Mouse (Mus musculus): Measurements from ENCODE around the gene Osm. TPM values are rescaled to one million over a fixed set of nuclear protein-coding genes. Genes with fewer than 3 reads are reported as not detected.

Gene Osm
- polyA plus RNA-seq, 1 experiment from 2014 or later, result not detected

DNA sequence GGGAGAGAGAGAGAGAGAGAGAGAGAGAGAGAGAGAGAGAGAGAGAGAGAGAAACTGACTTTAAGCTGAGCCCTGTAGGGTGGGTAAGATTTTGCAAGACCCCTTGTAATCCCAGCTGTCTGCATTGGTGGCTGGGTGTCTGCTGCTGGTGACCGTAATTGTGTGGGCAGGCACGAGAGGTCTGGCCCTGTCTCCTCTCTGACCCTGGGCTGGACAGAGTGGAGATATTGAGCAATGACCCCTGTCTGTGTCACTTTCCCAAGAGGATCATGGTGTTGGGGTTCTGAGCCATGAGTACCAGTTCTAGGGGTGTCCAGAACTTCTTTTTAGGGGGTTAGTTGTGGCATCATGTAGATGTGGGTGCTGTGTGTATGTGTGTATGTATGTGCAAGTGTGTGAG lies 12.0 kb upstream of the Osm start:
- H3K9ac ChIP-seq, result peak overlapping the region; percentile 19; the same call in 1 of the 2 replicates
- H3K9me3 ChIP-seq, result no peaks in the 10 kb centered on the region
- no peak for ATAC-seq (ENCODE audit: extremely low read depth, insufficient number of reproducible peaks, low FRiP score, low TSS enrichment)
- H3K36me3 ChIP-seq, result no peaks in the 10 kb centered on the region
- H3K27me3 ChIP-seq (replicated peaks), result peaks cover 19% of the 10 kb centered on the region
- H3K4me2 ChIP-seq, result peak overlapping the region; percentile 42; the same call in 1 of the 2 replicates
- 50% methylated on average over 2 of the region's 2 CpGs for WGBS
- H3K27ac ChIP-seq (replicated peaks), result no peak overlapping the region; the same call in 1 of the 2 replicates
- peaks cover 13% of the 10 kb centered on the region for H3K4me1 ChIP-seq
- peak overlapping the region; percentile 16; the same call in 1 of the 2 replicates for H3K4me3 ChIP-seq

DNA sequence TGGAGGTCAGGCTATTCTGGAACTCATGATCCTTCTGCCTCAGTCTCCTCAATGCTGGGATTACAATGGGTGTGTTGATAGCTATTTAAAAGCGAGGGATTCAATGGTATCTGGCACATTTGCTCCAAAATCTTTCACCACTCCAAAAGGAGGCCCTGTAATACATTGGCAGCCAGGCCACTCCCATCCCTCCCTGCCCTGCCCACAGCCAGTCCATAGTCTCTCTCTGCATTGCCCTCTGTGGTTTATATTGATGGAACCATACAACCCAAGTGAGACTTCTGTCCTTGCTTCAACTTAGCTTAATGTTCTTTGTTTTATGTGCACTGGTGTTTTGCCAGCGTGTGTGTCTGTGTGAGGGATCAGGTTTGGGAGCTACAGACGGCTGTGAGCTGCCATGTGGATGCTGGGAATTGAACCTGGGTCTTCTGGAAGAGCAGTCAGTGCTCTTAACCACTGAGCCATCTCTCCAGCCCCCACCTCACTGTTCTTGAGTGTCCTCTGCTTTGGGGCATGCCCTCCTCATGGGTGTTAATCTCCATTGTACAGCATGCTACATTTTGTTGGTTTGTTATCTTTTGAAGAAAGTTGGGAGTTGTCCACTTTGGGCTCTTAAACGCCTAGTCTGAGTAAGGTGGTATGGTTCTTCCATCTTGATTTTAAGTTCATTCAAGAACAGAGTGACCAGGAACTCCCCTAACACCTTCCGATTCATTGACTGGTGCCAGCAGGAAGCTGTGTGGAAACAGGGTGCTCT lies 9.5 kb upstream of the Osm start:
- ATAC-seq (ENCODE audit: extremely low read depth, insufficient number of reproducible peaks, low FRiP score, low TSS enrichment), result no peak
- 67% methylated on average over 5 of the region's 5 CpGs for WGBS
- H3K27me3 ChIP-seq (replicated peaks), result 0 out of 2 replicates have a peak, but pooled peaks cover 10% of the 10 kb centered on the region
- H3K4me1 ChIP-seq, result peaks cover 10% of the 10 kb centered on the region
- peak overlapping the region; percentile 7; the same call in 1 of the 2 replicates for H3K4me2 ChIP-seq
- H3K27ac ChIP-seq (replicated peaks), result no peak overlapping the region
- no peak overlapping the region for H3K4me3 ChIP-seq
- H3K9ac ChIP-seq, result no peak overlapping the region
- H3K9me3 ChIP-seq, result no peaks in the 10 kb centered on the region
- no peaks in the 10 kb centered on the region for H3K36me3 ChIP-seq

DNA sequence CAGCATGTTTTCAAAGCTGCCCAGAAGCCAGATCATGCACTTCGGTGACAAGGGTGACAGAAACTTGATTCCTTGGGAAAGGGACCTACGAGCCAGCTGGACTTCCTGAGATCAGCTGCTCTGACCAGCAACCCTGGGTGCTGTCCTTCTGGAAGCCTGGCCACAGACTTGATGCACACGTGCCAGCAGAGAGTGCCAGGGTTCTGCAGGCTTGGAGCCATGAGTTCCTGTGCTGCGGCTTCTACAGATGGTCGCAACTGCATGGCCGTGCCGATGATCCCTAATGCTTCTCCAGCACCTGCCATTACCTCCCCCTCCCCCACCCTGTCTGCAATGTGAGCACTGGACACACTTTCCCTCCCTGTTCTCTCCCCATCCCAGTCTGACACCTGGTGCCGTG lies 7.8 kb upstream of the Osm start:
- ATAC-seq (ENCODE audit: extremely low read depth, insufficient number of reproducible peaks, low FRiP score, low TSS enrichment), result no peak

GRCm38 (mm10) chr11:4229841-4230240 lies 6.4 kb upstream of the Osm start:
- Histone ChIP-seq H3K27me3 (replicated peaks) (0 out of 2 replicates have a peak, but pooled peaks cover 5% of the 10 kb centered on the region), H3K4me1 (peaks cover 10% of the 10 kb centered on the region; the same call in 1 of the 2 replicates), H3K9me3 (no peaks in the 10 kb centered on the region), H3K4me3 (no peak overlapping the region), H3K4me2 (no peak overlapping the region), H3K9ac (no peak overlapping the region), H3K36me3 (no peaks in the 10 kb centered on the region), H3K27ac (replicated peaks) (no peak overlapping the region)
- 60% methylated on average over 4 of the region's 4 CpGs for WGBS
- no peak for ATAC-seq (ENCODE audit: extremely low read depth, insufficient number of reproducible peaks, low FRiP score, low TSS enrichment)

More for the DNA sequence above, 7.8 kb upstream of the Osm start:
- H3K36me3 ChIP-seq, result no peaks in the 10 kb centered on the region
- no peak overlapping the region for H3K4me2 ChIP-seq
- H3K4me3 ChIP-seq, result no peak overlapping the region
- 31% methylated on average over 8 of the region's 8 CpGs for WGBS
- H3K9ac ChIP-seq, result no peak overlapping the region
- no peaks in the 10 kb centered on the region for H3K9me3 ChIP-seq
- peaks cover 14% of the 10 kb centered on the region for H3K4me1 ChIP-seq
- H3K27ac ChIP-seq (replicated peaks), result no peak overlapping the region
- 0 out of 2 replicates have a peak, but pooled peaks cover 5% of the 10 kb centered on the region for H3K27me3 ChIP-seq (replicated peaks)

DNA sequence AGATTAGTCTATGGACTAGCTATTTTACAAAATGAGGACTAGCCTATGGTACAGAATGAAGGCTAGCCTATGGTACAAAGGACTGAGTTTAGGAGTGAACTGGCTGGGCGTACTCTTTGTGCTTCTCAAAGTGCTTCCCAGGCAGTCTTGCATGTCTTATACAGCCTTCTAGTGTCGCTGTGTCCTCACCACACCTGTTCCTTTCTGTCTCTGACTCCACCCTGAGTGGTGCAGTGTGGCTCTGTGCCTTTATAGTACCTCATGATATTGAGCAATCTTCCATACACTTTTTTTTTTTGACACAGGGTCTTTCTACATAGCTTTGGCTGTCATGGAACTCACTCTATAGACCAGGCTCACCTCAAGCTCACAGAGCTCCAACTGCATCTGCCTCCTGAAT lies 4.8 kb upstream of the Osm start:
- 0 out of 2 replicates have a peak, but pooled peaks cover 2% of the 10 kb centered on the region for H3K27me3 ChIP-seq (replicated peaks)
- 87% methylated on average over 2 of the region's 2 CpGs for WGBS

GRCm38 (mm10) chr11:4232644-4233043 lies 3.6 kb upstream of the Osm start:
- H3K27ac ChIP-seq (replicated peaks), result 0 out of 2 replicates have a peak overlapping the region, but pooled peaks have one; percentile 39

More for the DNA sequence above, 4.8 kb upstream of the Osm start:
- Histone ChIP-seq H3K9ac (no peak overlapping the region), H3K9me3 (no peaks in the 10 kb centered on the region), H3K27ac (replicated peaks) (no peak overlapping the region), H3K4me1 (peaks cover 16% of the 10 kb centered on the region), H3K4me2 (no peak overlapping the region), H3K36me3 (no peaks in the 10 kb centered on the region), H3K4me3 (no peak overlapping the region)
- ATAC-seq (ENCODE audit: extremely low read depth, insufficient number of reproducible peaks, low FRiP score, low TSS enrichment), result no peak

GRCm38 (mm10) chr11:4235052-4235655 lies 1.1 kb upstream of the Osm start:
- 79% methylated on average over 6 of the region's 6 CpGs for WGBS
- Histone ChIP-seq H3K36me3 (no peaks in the 10 kb centered on the region), H3K27ac (replicated peaks) (no peak overlapping the region), H3K4me2 (no peak overlapping the region), H3K27me3 (replicated peaks) (peaks cover 6% of the 10 kb centered on the region; the same call in 1 of the 2 replicates), H3K4me1 (peaks cover 10% of the 10 kb centered on the region), H3K4me3 (no peak overlapping the region), H3K9me3 (no peaks in the 10 kb centered on the region), H3K9ac (no peak overlapping the region)
- ATAC-seq (ENCODE audit: extremely low read depth, insufficient number of reproducible peaks, low FRiP score, low TSS enrichment), result no peak

More at GRCm38 (mm10) chr11:4232644-4233043, 3.6 kb upstream of the Osm start:
- Histone ChIP-seq H3K4me3 (no peak overlapping the region), H3K36me3 (no peaks in the 10 kb centered on the region), H3K9me3 (no peaks in the 10 kb centered on the region), H3K4me1 (peaks cover 16% of the 10 kb centered on the region), H3K27me3 (replicated peaks) (peaks cover 9% of the 10 kb centered on the region; the same call in 1 of the 2 replicates), H3K4me2 (no peak overlapping the region), H3K9ac (no peak overlapping the region)
- no peak for ATAC-seq (ENCODE audit: extremely low read depth, insufficient number of reproducible peaks, low FRiP score, low TSS enrichment)
- WGBS, result 38% methylated on average over 12 of the region's 12 CpGs

GRCm38 (mm10) chr11:4236546-4237067 lies 387 bp downstream of the Osm start:
- no peak for ATAC-seq (ENCODE audit: extremely low read depth, insufficient number of reproducible peaks, low FRiP score, low TSS enrichment)
- WGBS, result 89% methylated on average over 21 of the region's 21 CpGs
- no peak overlapping the region for H3K27ac ChIP-seq (replicated peaks)
- peaks cover 6% of the 10 kb centered on the region; the same call in 1 of the 2 replicates for H3K27me3 ChIP-seq (replicated peaks)
- peaks cover 10% of the 10 kb centered on the region for H3K4me1 ChIP-seq
- no peak overlapping the region for H3K4me2 ChIP-seq
- no peaks in the 10 kb centered on the region for H3K36me3 ChIP-seq
- H3K9ac ChIP-seq, result no peak overlapping the region
- H3K9me3 ChIP-seq, result no peaks in the 10 kb centered on the region
- no peak overlapping the region for H3K4me3 ChIP-seq

DNA sequence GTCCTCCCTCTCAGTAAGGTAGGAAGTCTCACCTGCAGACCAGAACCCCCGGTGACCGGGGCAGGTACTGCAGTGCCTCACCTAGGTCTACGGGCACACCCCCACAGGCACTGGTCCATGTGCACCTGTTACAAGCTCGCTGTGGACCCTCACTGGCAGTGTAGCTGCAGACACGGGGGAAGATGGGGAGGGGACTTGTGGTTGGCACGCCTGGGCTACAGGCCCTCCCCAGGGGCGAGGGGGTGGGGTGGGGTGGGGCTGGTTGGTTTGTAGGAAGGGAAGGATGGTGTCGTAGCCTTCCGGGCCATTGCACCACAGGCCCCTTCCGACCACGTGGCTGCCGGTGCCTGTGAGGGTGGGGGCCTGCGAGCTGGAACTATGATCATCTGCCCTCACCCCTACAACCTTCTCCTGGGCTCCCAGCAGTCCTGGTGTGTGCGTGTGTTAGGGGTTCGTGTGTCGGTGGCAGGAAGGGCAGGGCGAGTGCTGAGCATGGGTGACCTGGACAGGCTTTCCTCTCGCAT lies 1.2 kb downstream of the Osm start:
- WGBS, result 78% methylated on average over 18 of the region's 18 CpGs
- Histone ChIP-seq H3K4me3 (no peak overlapping the region), H3K4me2 (no peak overlapping the region), H3K27ac (replicated peaks) (no peak overlapping the region), H3K9ac (no peak overlapping the region), H3K4me1 (peaks cover 8% of the 10 kb centered on the region), H3K9me3 (no peaks in the 10 kb centered on the region), H3K36me3 (no peaks in the 10 kb centered on the region), H3K27me3 (replicated peaks) (peaks cover 6% of the 10 kb centered on the region; the same call in 1 of the 2 replicates)
- no peak for ATAC-seq (ENCODE audit: extremely low read depth, insufficient number of reproducible peaks, low FRiP score, low TSS enrichment)

GRCm38 (mm10) chr11:4238167-4238566 lies 1.9 kb downstream of the Osm start:
- no peak for ATAC-seq (ENCODE audit: extremely low read depth, insufficient number of reproducible peaks, low FRiP score, low TSS enrichment)
- no peak overlapping the region for H3K27ac ChIP-seq (replicated peaks)
- H3K4me1 ChIP-seq, result peaks cover 6% of the 10 kb centered on the region
- no peaks in the 10 kb centered on the region for H3K9me3 ChIP-seq
- no peak overlapping the region for H3K9ac ChIP-seq
- WGBS, result 73% methylated on average over 6 of the region's 6 CpGs
- no peaks in the 10 kb centered on the region for H3K36me3 ChIP-seq
- peaks cover 6% of the 10 kb centered on the region; the same call in 1 of the 2 replicates for H3K27me3 ChIP-seq (replicated peaks)
- no peak overlapping the region for H3K4me3 ChIP-seq
- no peak overlapping the region for H3K4me2 ChIP-seq

DNA sequence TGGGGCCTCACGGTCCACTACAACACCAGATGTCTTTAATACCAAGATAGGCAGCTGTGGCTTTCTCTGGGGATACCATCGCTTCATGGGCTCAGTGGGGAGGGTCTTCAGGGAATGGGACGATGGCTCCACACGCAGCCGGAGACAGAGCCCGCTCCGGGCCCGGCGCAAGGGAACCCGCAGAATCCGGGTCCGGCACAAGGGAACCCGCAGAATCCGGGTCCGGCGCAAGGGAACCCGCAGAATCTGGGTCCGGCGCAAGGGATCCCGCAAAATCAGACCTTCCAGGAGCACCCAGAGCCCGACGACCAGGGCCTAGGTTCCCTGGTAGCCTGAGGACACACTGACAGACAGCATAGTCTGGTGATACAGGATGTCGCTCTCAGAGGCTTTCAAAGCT lies 3.5 kb downstream of the Osm start:
- Histone ChIP-seq H3K9me3 (no peaks in the 10 kb centered on the region), H3K4me3 (no peak overlapping the region), H3K4me1 (peaks cover 6% of the 10 kb centered on the region), H3K27ac (replicated peaks) (no peak overlapping the region), H3K27me3 (replicated peaks) (peaks cover 6% of the 10 kb centered on the region; the same call in 1 of the 2 replicates), H3K36me3 (no peaks in the 10 kb centered on the region), H3K4me2 (no peak overlapping the region), H3K9ac (no peak overlapping the region)
- WGBS, result 82% methylated on average over 23 of the region's 23 CpGs
- no peak for ATAC-seq (ENCODE audit: extremely low read depth, insufficient number of reproducible peaks, low FRiP score, low TSS enrichment)

Data from heart, embryonic 13.5 days (tissue).